Mouse (Mus musculus): ENCODE results near the gene Ppp1r32. TPM values are rescaled to one million over a fixed set of nuclear protein-coding genes. Genes with fewer than 3 reads are reported as not detected.

Ppp1r32 gene
- 1.7 and 2.1 TPM in 2 replicates for polyA plus RNA-seq (2015; fragmentation: Nextera tagmentation; extraction: Ambion mirVana)

GRCm38 (mm10) chr19:10482703-10483102, at the start of gene Ppp1r32:
Ppp1r32 (minus strand) TSS chr19:10482928.
- no peak within 1 kb of the TSS for H3K9ac ChIP-seq (replicated peaks; ENCODE audit: low read depth, low read length)
- no peaks in the 10 kb centered on the region for H3K9me3 ChIP-seq (ENCODE audit: control insufficient read depth, low read length)
- 26% methylated on average over 6 of the region's 6 CpGs for WGBS
- H3K36me3 ChIP-seq (ENCODE audit: control insufficient read depth, insufficient read depth), result no peaks in the 10 kb centered on the region
- H3K4me3 ChIP-seq (replicated peaks; ENCODE audit: low read length), result no peak within 1 kb of the TSS
- H3K4me2 ChIP-seq (ENCODE audit: low read length), result no peak within 1 kb of the TSS
- H3K27ac ChIP-seq (ENCODE audit: low read length), result no peak within 1 kb of the TSS
- ATAC-seq, result peak; percentile 67
- peaks cover 2% of the 10 kb centered on the region; the same call in 1 of the 2 replicates for H3K27me3 ChIP-seq (replicated peaks; ENCODE audit: control insufficient read depth, insufficient read depth, low read length)
- H3K4me1 ChIP-seq (replicated peaks; ENCODE audit: control insufficient read depth, insufficient read depth, low read length), result 0 out of 2 replicates have a peak, but pooled peaks cover 4% of the 10 kb centered on the region

DNA sequence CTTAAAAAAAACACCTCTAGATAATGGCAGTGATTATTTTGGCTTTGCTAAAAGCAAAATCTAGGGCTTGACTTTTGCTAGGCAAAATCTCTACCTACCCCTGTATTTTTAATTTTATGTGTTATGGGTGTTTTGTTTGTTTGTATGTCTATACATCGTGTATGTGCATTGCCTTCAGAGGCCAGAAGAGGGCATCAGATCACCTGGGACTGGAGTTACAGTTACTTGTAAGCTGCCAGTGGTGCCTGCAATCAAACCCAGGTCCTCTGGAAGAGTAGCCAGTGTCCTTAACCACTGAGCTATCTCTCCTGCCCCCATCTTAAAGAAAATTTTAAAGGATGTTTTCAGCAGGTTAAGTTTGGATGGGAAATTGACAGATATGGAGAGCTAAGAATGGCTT, 47.4 kb upstream of the Ppp1r32 start:
- WGBS, result 93% methylated on average over 1 of the region's 1 CpGs
- no peak for ATAC-seq
- Histone ChIP-seq H3K4me3 (replicated peaks; ENCODE audit: low read length) (no peak overlapping the region), H3K27me3 (replicated peaks; ENCODE audit: control insufficient read depth, insufficient read depth, low read length) (no peaks in the 10 kb centered on the region), H3K27ac (ENCODE audit: low read length) (no peak overlapping the region), H3K9me3 (ENCODE audit: control insufficient read depth, low read length) (no peaks in the 10 kb centered on the region), H3K4me2 (ENCODE audit: low read length) (no peak overlapping the region), H3K36me3 (ENCODE audit: control insufficient read depth, insufficient read depth) (peaks cover 14% of the 10 kb centered on the region), H3K9ac (replicated peaks; ENCODE audit: low read depth, low read length) (no peak overlapping the region), H3K4me1 (replicated peaks; ENCODE audit: control insufficient read depth, insufficient read depth, low read length) (peaks cover 12% of the 10 kb centered on the region)

GRCm38 (mm10) chr19:10525910-10526309, 43.2 kb upstream of the Ppp1r32 start, which contains the start of gene Sdhaf2:
Sdhaf2 (minus strand) TSS chr19:10526142.
- H3K4me3 ChIP-seq (replicated peaks; ENCODE audit: low read length), result peak within 1 kb of the TSS; percentile 99
- no peaks in the 10 kb centered on the region for H3K36me3 ChIP-seq (ENCODE audit: control insufficient read depth, insufficient read depth)
- peak within 1 kb of the TSS; percentile 96 for H3K27ac ChIP-seq (ENCODE audit: low read length)
- H3K4me1 ChIP-seq (replicated peaks; ENCODE audit: control insufficient read depth, insufficient read depth, low read length), result peaks cover 17% of the 10 kb centered on the region
- H3K27me3 ChIP-seq (replicated peaks; ENCODE audit: control insufficient read depth, insufficient read depth, low read length), result no peaks in the 10 kb centered on the region
- H3K9ac ChIP-seq (replicated peaks; ENCODE audit: low read depth, low read length), result peak within 1 kb of the TSS; percentile 99
- H3K9me3 ChIP-seq (ENCODE audit: control insufficient read depth, low read length), result no peaks in the 10 kb centered on the region
- H3K4me2 ChIP-seq (ENCODE audit: low read length), result peak within 1 kb of the TSS; percentile 81
- WGBS, result under 1% methylated on average over 11 of the region's 11 CpGs
- ATAC-seq, result peak; percentile 9; the same call in 1 of the 2 replicates

DNA sequence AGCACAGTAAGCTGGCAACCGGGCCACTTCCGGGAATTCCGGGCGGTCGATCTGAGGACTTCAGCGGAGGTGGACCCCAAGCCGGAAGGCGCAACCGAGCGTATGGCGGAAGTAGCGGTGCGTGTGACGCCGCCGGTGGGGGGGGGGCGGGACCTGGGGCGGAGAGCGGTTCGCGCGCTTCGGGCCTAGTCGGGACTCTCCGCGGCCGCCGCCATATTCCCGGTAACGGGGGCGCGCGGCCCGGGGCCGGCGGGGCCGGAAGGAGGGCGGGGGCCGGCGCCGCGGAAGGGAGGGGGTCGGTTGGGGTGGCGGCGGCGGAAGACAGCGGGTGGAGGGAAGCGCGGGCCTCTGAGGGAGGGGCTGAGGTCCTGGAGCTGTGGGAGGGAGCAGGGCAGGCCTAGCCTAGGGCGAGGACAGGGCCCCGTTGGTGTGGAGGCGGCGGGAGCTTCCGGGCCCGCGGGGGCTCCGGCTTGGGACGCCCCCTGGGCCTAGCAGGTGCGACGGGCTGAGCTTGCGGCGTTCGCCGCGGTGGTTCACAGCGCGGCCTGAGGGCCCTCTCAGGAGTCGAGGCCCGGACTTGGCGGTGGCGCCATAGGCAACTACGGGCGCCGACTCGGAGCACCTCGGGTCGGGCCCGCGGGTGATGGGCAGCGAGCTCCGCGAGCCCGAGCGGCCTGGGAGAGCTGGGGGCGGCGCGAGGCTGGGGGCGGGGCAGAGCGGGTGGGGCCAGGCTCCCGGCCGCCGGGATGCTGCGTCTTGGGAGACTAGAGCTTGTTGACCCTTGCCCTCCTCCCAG, 42.6 kb upstream of the Ppp1r32 start, which contains the start of gene Cpsf7:
TSS of gene Cpsf7 (plus strand) at position 161 of the 796 bp plus-strand sequence.
- ATAC-seq, result peak; percentile 95
- peak within 1 kb of the TSS; percentile 96 for H3K27ac ChIP-seq (ENCODE audit: low read length)
- under 1% methylated on average over 81 of the region's 93 CpGs for WGBS
- H3K4me3 ChIP-seq (replicated peaks; ENCODE audit: low read length), result peak within 1 kb of the TSS; percentile 99
- H3K4me2 ChIP-seq (ENCODE audit: low read length), result peak within 1 kb of the TSS; percentile 81
- H3K27me3 ChIP-seq (replicated peaks; ENCODE audit: control insufficient read depth, insufficient read depth, low read length), result no peaks in the 10 kb centered on the region
- no peaks in the 10 kb centered on the region for H3K36me3 ChIP-seq (ENCODE audit: control insufficient read depth, insufficient read depth)
- peaks cover 17% of the 10 kb centered on the region for H3K4me1 ChIP-seq (replicated peaks; ENCODE audit: control insufficient read depth, insufficient read depth, low read length)
- H3K9ac ChIP-seq (replicated peaks; ENCODE audit: low read depth, low read length), result peak within 1 kb of the TSS; percentile 99
- no peaks in the 10 kb centered on the region for H3K9me3 ChIP-seq (ENCODE audit: control insufficient read depth, low read length)

GRCm38 (mm10) chr19:10524784-10525105, 42.0 kb upstream of the Ppp1r32 start:
- no peaks in the 10 kb centered on the region for H3K36me3 ChIP-seq (ENCODE audit: control insufficient read depth, insufficient read depth)
- ATAC-seq, result no peak
- H3K4me3 ChIP-seq (replicated peaks; ENCODE audit: low read length), result peak overlapping the region; percentile 99
- peak overlapping the region; percentile 99 for H3K9ac ChIP-seq (replicated peaks; ENCODE audit: low read depth, low read length)
- peak overlapping the region; percentile 81 for H3K4me2 ChIP-seq (ENCODE audit: low read length)
- H3K9me3 ChIP-seq (ENCODE audit: control insufficient read depth, low read length), result no peaks in the 10 kb centered on the region
- peak overlapping the region; percentile 96 for H3K27ac ChIP-seq (ENCODE audit: low read length)
- under 1% methylated on average over 19 of the region's 19 CpGs for WGBS
- H3K4me1 ChIP-seq (replicated peaks; ENCODE audit: control insufficient read depth, insufficient read depth, low read length), result peaks cover 17% of the 10 kb centered on the region
- no peaks in the 10 kb centered on the region for H3K27me3 ChIP-seq (replicated peaks; ENCODE audit: control insufficient read depth, insufficient read depth, low read length)

DNA sequence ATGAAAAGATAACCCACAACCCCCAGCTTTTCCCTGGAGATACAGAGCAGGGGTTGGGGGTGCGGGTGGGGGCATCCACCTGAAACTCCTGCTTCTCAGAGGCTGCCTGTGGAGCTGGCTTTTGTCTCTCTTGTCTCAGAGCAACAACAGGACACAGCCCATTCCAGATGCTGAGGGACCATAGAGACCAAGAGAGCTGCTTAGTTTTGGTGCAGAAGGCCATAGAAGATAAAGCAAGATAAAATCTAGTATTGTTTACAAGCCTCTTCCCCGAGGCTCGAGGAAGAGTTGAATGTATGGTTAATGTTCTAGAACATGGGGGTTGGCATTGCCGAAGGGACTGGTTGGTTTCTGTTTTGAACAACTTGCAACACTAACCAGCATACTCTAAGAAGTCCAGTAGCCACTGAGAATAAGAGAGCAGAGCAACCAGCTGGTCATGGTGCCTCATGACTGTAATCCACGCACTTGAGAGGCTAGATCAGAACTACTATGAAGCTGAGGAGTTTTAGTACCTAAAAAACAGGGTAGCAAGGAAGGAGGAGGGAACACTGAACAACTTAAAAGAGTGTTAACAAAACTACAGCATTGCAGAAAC, 40.9 kb upstream of the Ppp1r32 start:
- WGBS, result 93% methylated on average over 5 of the region's 5 CpGs

GRCm38 (mm10) chr19:10521926-10522325, 39.2 kb upstream of the Ppp1r32 start:
- WGBS, result 72% methylated on average over 1 of the region's 1 CpGs
- no peak for ATAC-seq

More for the DNA sequence above, 40.9 kb upstream of the Ppp1r32 start:
- Histone ChIP-seq H3K4me2 (ENCODE audit: low read length) (no peak overlapping the region), H3K4me1 (replicated peaks; ENCODE audit: control insufficient read depth, insufficient read depth, low read length) (peaks cover 17% of the 10 kb centered on the region), H3K9me3 (ENCODE audit: control insufficient read depth, low read length) (no peaks in the 10 kb centered on the region), H3K27ac (ENCODE audit: low read length) (no peak overlapping the region), H3K4me3 (replicated peaks; ENCODE audit: low read length) (no peak overlapping the region), H3K36me3 (ENCODE audit: control insufficient read depth, insufficient read depth) (no peaks in the 10 kb centered on the region), H3K9ac (replicated peaks; ENCODE audit: low read depth, low read length) (no peak overlapping the region), H3K27me3 (replicated peaks; ENCODE audit: control insufficient read depth, insufficient read depth, low read length) (no peaks in the 10 kb centered on the region)
- no peak for ATAC-seq

GRCm38 (mm10) chr19:10520355-10520754, 37.6 kb upstream of the Ppp1r32 start:
- no peak overlapping the region for H3K4me2 ChIP-seq (ENCODE audit: low read length)
- H3K9ac ChIP-seq (replicated peaks; ENCODE audit: low read depth, low read length), result no peak overlapping the region
- peaks cover 7% of the 10 kb centered on the region for H3K36me3 ChIP-seq (ENCODE audit: control insufficient read depth, insufficient read depth)
- no peak overlapping the region for H3K4me3 ChIP-seq (replicated peaks; ENCODE audit: low read length)
- H3K27ac ChIP-seq (ENCODE audit: low read length), result no peak overlapping the region
- H3K27me3 ChIP-seq (replicated peaks; ENCODE audit: control insufficient read depth, insufficient read depth, low read length), result no peaks in the 10 kb centered on the region
- WGBS, result 46% methylated on average over 1 of the region's 1 CpGs
- H3K4me1 ChIP-seq (replicated peaks; ENCODE audit: control insufficient read depth, insufficient read depth, low read length), result peaks cover 5% of the 10 kb centered on the region
- no peak for ATAC-seq
- H3K9me3 ChIP-seq (ENCODE audit: control insufficient read depth, low read length), result no peaks in the 10 kb centered on the region

More at GRCm38 (mm10) chr19:10521926-10522325, 39.2 kb upstream of the Ppp1r32 start:
- peaks cover under 1% of the 10 kb centered on the region for H3K36me3 ChIP-seq (ENCODE audit: control insufficient read depth, insufficient read depth)
- no peak overlapping the region for H3K4me2 ChIP-seq (ENCODE audit: low read length)
- H3K9ac ChIP-seq (replicated peaks; ENCODE audit: low read depth, low read length), result no peak overlapping the region
- no peaks in the 10 kb centered on the region for H3K9me3 ChIP-seq (ENCODE audit: control insufficient read depth, low read length)
- peaks cover 13% of the 10 kb centered on the region for H3K4me1 ChIP-seq (replicated peaks; ENCODE audit: control insufficient read depth, insufficient read depth, low read length)
- H3K27ac ChIP-seq (ENCODE audit: low read length), result no peak overlapping the region
- no peaks in the 10 kb centered on the region for H3K27me3 ChIP-seq (replicated peaks; ENCODE audit: control insufficient read depth, insufficient read depth, low read length)
- no peak overlapping the region for H3K4me3 ChIP-seq (replicated peaks; ENCODE audit: low read length)

DNA sequence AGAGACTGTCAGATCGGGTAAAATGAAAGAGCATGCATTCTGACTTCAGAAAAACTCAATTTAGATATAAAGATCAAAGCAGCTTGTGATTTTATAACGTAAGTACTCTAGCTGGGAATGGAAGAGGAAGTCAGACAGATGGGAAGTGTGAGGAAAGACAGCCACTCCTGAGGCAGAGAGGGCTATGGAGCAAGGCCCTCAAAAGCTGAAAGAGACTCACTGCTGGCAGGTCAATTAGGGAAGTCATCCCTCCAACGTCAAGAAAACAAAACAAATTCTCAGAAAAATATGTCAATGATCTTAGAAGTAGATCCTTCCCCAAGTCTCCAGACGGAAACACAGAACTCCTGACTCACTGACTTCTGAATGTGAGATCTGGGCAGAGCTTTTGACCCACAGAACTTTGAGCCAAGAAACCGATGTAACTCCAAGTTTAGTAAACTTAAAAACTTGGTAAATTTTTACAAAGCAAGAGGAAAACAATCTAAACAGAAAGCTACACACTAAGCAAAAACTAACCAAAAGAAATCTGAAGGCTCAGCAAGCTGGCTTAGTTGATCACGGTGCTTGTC, 28.1 kb upstream of the Ppp1r32 start:
- Histone ChIP-seq H3K9me3 (ENCODE audit: control insufficient read depth, low read length) (no peaks in the 10 kb centered on the region), H3K9ac (replicated peaks; ENCODE audit: low read depth, low read length) (no peak overlapping the region), H3K4me3 (replicated peaks; ENCODE audit: low read length) (no peak overlapping the region), H3K4me2 (ENCODE audit: low read length) (no peak overlapping the region), H3K27ac (ENCODE audit: low read length) (no peak overlapping the region), H3K4me1 (replicated peaks; ENCODE audit: control insufficient read depth, insufficient read depth, low read length) (no peaks in the 10 kb centered on the region), H3K36me3 (ENCODE audit: control insufficient read depth, insufficient read depth) (peaks cover 2% of the 10 kb centered on the region), H3K27me3 (replicated peaks; ENCODE audit: control insufficient read depth, insufficient read depth, low read length) (no peaks in the 10 kb centered on the region)
- no peak for ATAC-seq
- 81% methylated on average over 6 of the region's 6 CpGs for WGBS

Data from forebrain, embryonic 16.5 days (tissue).